Mouse (Mus musculus): Measurements from ENCODE around the gene Siglec1. TPM values are rescaled to one million over a fixed set of nuclear protein-coding genes. Genes with fewer than 3 reads are reported as not detected.

Siglec1 gene
- total RNA-seq, 2 experiments from 2014 or later, result 0.51 to 0.59 TPM

DNA sequence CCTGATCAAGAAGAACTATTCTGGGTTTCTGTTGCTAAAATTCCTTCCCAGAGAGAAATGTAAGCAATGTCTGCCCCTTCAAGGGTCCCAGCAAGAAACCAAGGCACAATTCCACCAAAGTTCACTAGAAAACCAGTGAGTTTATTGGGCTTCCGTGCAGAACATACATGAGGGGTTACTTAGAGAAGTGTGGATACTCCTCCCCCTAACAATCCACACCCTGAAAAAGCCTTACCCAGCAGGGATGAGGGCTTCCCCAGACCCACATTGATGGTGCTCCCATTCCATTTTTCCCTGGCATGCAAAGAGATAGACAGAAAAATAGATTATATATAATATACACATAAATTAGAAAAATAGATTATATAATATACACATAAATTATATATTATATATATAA, 55.6 kb downstream of the Siglec1 start:
- no peak for DNase-seq (ENCODE audit: low spot score in 2 of 2)
- intact Hi-C loops (cut with DNase I), result no loop called here

DNA sequence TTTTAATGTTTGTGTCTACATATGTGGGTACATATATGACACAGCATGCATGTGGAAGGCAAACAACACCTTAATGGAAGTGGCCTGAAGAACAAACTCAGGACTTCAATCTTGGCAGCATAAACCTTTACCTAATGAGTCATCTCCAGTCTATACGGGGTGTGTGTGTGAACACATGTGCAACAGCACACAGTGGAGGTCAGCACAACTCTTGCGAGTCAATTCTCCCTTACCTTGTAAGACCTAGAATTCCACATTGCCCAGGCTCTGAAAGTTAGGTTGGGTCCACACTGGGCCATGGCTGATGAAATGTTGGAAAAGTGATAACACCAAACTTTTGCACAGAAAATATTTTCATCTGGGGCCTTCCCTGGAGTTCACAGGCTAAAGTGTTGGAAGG, 56.0 kb downstream of the Siglec1 start:
- DNase-seq (ENCODE audit: low spot score in 2 of 2), result no peak
- intact Hi-C loops (cut with DNase I), result no loop called here

DNA sequence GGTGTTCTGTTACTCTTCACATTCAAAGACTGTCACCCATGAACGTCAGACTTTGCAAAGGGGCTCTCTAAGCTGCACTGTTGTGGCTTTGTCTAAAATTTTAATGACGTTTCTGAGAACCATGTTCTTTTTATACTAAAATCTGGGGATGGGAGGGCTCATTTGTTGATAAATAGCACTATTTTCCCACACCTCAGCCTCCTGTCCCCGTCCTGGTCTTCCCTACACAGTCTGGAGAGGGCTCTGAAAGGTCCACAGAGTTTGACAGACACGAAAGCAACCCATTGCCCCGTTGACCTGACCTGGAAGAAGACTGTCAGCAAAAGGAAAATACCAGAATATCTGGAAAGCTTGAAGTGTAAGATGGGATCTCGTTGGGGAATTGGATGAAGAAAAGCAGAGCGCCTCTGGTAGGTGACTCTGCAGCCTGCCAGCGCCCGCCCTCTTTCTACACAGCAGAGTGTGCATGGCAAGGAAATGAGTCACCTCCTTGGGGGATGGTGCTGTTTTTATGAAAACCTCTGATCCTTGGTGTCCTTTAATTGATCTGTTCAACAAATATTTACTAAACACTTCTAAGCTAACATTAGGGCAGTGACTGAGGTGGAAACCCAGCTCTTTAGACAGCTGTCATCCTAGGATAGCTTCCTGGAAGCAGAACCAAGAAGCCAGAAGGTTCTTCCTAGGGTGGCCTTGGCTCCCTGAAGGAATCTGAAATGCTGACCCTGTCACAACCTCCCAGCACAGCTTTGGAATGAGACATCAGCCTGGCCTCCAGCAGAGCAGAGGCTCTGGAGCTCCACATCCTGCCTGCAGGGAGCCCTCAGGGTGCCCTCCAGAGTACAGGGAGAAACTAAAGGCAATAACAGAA, 57.3 kb downstream of the Siglec1 start:
- intact Hi-C loops (cut with DNase I), result no loop called here
- no peak for DNase-seq (ENCODE audit: low spot score in 2 of 2)

DNA sequence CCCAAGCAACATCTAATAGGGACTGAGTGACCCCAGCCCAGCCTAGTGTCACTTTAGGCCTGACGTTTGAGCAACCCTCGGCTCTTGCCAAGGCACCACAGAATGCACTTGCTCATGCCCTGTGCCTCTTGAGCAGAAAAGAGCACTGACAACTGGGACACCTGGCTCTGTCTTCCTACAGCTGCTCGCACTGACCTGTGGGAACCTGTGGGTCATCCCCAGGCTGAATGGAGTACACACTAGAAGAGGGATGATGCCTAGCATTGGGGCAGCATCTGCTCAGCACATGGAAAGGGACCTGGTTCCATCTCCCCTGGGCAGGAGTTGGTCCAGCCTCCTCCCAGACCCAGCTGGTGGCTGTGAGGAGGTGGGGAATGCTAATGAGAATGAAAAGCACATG, 59.6 kb downstream of the Siglec1 start:
- no peak for DNase-seq (ENCODE audit: low spot score in 2 of 2)
- intact Hi-C loops (cut with DNase I), result no loop called here

DNA sequence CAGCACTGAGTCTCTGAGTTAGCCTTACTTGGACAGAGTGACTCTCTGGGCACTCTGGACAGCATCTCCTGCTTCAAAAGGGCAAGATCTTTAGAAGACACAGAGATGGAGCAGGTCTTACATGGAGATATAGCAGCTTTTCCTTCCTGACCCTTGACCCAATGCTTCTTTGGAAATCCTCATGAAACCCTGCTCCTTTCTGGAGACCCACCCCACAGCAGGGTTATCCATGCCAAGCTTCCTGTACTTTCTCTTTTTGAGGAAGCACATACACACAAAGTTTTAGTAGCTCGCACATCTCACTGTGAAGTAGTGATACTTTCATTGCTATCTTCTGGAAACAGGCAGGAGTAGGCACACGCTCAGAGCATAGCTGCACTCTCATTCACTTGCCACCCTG, 61.3 kb downstream of the Siglec1 start:
- no peak for DNase-seq (ENCODE audit: low spot score in 2 of 2)
- intact Hi-C loops (cut with DNase I), result no loop called here

Small RNAs within 50 kb of the gene (microRNA-seq; reads per million reads assigned to microRNA genes)
- gene Mir6973b, result 0.26 to 1.0 reads per million in 2 experiments

Other genes with a start within 250 kb of the Siglec1 start
- 10 to 100 TPM; 72.1 to 81.2 TPM for gene 4930402H24Rik, start 180.4 kb downstream of the Siglec1 start, total RNA-seq (2021)
- 100 to 1,000 TPM; 121 to 126 TPM for gene Atrn, start 180.3 kb downstream of the Siglec1 start, total RNA-seq (2021)
- gene Gfra4, start 43.7 kb downstream of the Siglec1 start, total RNA-seq (2021), result 10 to 100 TPM; 52.4 to 54.2 TPM
- 1 to 10 TPM; 2.3 to 3.7 TPM for gene Adam33, start 23.0 kb downstream of the Siglec1 start, total RNA-seq (2021)
- 10 to 100 TPM; 10.2 to 10.8 TPM for gene Hspa12b, start 40.5 kb upstream of the Siglec1 start, total RNA-seq (2021)
- not detected for gene Gm11037, start 46.7 kb upstream of the Siglec1 start, total RNA-seq (2021)
- gene 1700037H04Rik, start 73.3 kb upstream of the Siglec1 start, total RNA-seq (2021), result 10 to 100 TPM; 74.6 to 83.3 TPM
- gene Cenpb, start 93.3 kb upstream of the Siglec1 start, total RNA-seq (2021), result 10 to 100 TPM; 89.7 to 97.4 TPM
- 10 to 100 TPM; 11.9 to 15.4 TPM for gene Cdc25b, start 100.2 kb upstream of the Siglec1 start, total RNA-seq (2021)
- gene Spef1, start 100.5 kb upstream of the Siglec1 start, total RNA-seq (2021), result 10 to 100 TPM; 13.4 to 14.0 TPM
- 10 to 100 TPM; 23.9 to 26.3 TPM for gene Ap5s1, start 120.3 kb upstream of the Siglec1 start, total RNA-seq (2021)
- 1 to 10 TPM; 6.3 TPM for gene Mavs, start 147.3 kb upstream of the Siglec1 start, total RNA-seq (2021)
- gene Pank2, start 175.7 kb upstream of the Siglec1 start, total RNA-seq (2021), result 10 to 100 TPM; 62.7 to 62.9 TPM

All from left cerebral cortex, postnatal 14 days (tissue).